Mouse (Mus musculus) thymus, postnatal 4 days (tissue): ENCODE data around the gene Ikzf3.
A peak's percentile ranks its signal among the peaks of the same experiment; 100 is the strongest.

Experiments used
- DNase-seq: peaks from one replicate; pipeline ENCODE4 v3.0.0; 2021

Gene Ikzf3

DNA sequence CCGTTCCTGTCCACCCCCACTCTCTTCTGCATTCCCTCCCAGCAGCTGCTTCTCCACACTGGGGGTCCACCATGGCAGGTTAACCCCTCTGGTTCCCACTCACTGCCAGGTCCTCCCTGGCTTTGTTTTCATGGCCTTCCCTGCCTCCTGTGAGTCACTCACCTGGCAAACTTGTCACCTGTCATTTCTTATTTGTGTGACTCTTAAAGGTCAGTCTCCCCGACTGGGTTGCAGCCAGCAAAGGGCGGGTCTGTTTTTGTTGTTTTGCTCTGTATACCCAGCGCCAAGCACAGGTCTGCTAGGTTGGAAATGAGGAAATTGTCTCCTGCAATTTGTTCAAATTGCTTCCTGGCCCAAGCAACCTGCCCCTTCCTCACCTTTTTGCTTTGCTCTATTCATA is 100.2 kb downstream of the Ikzf3 start:
- no peak for DNase-seq

DNA sequence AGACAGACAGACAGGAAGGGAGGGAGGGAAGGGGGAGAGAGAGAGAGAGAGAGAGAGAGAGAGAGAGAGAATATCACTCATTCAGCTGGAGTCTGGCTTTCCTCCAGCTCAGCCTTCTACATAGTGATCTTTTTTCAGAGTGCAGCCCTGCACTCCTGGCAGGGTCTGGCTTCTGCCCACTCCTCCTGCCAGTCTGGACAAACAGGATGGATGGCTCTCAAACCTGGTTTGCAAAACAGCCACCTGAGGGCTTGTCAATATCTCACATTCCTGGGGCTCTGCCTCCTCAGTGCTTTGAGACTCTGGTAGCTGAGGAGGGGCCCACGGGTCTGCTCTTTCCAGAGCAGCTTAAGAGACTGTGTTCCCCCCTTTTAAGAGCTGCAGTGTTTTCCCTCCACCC is 100.6 kb downstream of the Ikzf3 start:
- no peak for DNase-seq

DNA sequence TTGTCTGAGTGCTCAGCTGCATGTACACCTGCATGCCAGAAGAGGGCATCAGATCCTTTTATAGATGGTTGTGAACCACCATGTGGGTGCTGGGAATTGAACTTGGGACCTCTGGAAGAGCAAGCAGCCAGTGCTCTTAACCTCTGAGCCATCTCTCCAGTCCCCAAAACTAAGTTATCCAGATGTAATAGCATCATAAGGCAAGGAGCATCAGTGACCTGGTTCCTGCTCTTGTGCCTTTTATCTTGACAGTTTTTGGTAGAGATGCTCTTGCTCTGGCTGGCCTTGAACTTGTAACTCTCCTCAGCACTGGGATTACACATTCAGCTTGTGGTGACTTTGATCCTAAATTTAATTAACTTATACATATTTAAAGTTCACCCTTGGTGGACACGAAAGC is 102.1 kb downstream of the Ikzf3 start:
- DNase-seq = no peak

DNA sequence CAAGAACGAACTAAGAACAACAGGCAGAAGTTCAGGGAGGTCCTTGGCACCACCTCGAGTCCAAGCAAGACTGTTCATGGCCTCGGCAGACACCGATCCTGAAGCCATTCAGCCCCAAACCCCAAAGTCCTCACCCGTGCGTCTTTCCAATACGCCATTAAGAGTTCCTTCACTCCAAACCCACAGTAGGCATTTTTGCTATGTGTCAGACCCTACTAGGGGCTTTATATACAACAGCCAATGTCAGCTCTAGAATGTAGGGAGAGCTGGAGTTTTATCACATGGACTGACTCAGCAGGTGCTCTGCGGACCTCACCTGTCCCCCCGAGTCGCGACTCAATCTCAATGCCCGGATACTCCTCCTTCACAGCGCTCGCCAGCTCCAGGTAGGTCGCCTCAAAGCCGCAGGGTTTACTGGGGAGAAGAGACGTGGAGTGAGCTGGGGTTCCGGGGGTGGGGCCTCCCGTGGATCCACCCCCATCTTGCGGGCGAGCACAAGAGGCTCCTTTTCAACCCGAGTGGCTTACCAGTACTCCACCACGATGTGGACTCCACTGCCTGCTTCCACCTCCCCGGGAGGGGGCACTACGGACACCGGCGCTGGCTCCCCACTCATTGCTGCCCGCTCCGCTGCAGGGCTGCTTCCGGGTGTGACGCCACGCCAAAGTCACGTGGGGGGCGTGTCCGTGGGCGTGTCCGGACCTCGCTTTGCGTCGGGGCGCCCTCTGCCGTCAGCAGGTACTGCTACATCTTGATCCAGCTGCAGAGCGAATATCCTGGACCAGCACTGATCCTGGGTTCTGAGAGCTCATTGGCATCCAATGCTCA is 107.3 kb downstream of the Ikzf3 start, which contains the start of gene Mien1:
Gene Mien1, minus strand, starts transcription at position 661 of the 828 bp plus-strand sequence.
- DNase-seq = peak; percentile 99

DNA sequence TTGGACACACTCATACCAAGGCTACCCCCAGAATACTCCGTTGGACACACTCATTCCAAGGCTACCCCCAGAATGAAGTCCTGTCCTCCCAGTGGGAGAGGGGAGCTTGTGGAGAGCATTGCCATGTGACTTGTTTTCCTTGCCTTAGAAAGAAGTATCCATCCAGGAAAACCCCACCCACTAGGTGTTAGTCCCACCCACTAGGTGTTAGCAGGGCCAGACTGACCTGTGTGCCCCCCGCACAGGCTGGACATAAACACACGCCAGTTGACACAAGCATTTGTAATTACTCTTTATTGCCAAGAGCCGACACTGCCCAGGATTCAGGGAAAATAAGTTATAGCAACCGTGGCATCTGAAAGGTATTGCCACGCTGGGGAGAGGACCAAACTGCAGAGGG is 108.4 kb downstream of the Ikzf3 start:
- DNase-seq = no peak

DNA sequence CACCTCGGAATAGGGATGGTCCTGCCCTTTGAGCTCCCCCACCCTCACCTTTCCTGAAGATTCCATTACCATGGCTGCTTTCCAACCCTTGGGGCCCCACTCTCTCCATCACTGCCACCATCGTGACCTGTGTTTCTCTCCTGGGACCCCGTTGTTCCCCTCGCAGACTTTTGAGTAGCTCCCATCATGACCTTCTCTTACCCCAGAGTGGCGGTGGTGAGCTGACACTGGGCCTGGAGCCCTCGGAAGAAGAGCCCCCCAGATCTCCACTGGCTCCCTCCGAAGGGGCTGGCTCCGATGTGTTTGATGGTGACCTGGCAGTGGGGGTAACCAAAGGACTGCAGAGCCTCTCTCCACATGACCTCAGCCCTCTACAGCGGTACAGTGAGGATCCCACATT is 110.1 kb downstream of the Ikzf3 start:
- no peak for DNase-seq

DNA sequence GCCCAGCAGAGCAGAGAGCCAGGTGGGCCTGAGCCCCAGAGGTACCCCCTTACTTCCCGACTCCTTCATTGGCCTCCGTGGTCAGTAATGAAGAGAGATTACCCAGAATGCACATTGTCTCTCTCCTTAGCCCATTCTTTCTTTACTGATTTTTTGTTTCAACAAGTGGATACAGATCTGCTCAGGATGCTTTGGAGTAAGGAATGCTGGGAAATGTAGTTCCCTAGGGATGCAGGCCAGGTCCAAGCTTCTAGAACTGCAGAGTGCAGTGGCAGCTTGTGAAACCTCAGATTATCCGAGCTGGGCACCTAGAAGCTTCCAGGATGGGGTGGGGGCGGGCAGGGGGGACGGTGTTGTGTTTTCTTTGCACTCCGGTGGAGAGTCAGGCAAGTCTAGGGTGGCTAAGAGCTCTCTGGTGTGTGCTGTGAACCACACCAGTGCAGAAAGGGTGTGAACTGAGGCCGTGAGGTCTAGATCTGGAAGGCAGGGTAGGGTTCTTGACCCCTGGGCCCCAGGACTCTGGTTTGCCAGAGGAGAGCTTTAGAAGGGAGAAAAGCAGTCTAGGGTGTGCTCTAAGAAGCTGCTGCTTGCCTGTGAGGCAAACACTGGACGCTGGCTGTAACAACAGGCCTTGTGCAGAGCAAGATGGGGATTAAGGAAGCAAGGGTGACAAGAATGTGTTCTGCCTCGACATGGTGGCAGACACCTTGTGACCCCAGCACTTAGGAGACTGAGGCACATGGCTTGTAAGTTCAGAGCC is 113.9 kb downstream of the Ikzf3 start:
- DNase-seq = no peak

DNA sequence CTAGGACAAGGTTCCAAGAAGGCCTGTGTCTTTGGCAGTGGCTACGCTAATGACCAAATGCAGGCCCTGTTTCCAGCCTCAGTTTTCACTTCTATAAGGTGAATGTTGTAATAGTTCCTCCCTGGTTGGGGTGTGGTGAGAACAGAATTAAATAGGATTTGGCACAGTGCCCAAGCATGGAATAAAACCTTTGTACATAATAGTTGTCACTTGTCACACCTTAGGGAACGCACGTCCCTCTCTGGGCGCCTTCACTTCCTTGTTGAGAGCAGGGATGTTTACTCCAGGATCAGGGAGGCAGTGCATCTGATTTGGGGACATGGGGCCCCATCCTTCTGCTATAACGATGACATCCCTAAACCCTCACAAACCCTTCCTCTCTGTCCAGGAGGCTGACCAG is 117.4 kb downstream of the Ikzf3 start:
- no peak for DNase-seq

DNA sequence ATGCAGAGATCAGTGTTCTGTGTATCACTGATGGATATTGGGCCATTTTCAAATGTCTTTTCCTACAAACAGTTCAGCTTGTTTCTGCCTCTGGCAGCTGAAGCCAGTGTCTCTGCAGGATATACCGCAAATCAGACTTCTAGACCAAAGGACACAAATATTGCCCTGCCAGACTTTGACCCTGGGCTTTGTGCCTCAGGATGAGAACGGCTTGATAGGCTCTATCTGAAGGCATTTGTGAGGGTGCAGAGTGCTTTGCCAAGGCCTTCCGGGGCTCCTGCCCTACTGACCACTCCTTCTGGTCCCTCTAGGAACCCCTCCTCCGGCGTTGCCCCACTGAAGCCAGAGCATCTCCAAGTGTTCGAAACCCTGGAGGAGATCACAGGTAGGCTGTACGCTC is 119.2 kb downstream of the Ikzf3 start:
- no peak for DNase-seq

DNA sequence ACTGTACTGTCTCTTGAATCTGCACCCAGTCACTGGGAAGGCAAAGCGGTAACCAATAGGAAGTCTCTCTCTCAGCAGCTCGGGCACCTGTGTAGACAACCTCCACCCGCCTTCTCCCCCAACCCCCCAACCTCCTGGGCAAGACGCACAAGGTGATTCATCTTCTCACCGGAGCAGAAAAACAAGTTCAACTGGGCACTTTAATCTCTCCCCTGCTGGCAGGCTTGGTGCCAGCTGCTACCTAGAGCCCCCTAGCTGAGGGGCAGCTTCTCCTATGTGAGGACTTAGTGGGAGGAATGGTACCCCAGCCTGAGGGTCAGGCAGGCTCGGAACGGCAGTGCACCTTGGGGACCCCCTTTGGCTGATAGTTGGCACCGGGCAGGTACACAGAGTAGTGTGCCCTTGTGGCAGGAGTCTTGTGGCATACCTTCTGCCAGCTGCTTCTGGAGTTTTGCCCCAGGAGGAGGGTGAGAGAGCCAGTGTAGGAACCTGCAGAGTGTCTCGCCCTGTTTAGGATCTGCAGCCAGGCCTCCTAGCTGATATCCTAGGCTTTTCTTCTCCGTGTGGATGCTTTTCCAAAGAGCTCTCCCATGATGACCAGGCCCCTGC is 126.8 kb downstream of the Ikzf3 start:
- no peak for DNase-seq

DNA sequence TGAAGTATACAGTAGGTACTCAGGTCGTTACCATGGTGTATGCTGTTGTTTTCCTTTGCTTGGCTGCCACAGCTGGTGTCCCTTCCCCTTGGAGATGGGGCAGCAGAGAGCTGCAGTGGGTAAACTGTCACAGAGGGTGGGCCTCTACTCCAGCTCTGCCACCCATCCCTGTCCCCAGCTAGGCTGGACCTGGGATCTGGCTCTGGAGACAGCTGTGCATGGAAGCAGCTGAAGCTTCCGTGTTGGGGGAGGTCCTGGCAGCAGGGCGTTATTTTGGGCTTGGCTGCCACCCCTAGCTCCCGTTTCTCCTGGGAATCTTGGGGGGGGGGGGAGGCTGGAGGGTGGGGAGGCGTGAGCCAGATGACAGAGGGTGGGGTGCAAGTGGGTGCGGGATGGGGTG is 127.6 kb downstream of the Ikzf3 start:
- DNase-seq = no peak

DNA sequence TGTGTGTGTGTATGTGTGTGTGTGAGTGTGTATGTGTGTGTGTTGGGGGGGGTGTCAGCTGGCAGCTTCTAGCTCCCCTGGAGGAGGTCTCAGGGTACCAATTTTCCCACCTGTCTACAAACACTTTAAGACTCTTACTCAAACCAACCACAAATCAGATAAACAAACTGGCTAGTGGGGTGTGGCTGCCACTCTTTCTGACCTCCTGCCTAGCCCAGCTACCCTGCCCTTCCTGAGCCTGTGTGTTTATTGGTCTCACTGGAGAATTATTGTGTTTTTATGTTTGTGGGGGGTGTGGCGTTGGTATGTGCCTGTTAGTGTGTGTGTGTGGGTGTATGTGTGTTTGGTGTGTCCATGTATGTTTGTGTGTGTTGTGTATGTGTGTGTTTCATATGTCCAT is 128.8 kb downstream of the Ikzf3 start:
- no peak for DNase-seq
